Mouse (Mus musculus): ENCODE data around the gene Bscl2. TPM values are rescaled to one million over a fixed set of nuclear protein-coding genes. Genes with fewer than 3 reads are reported as not detected.
A peak's percentile ranks its signal among the peaks of the same experiment; 100 is the strongest.
"Not testable (repeated sequence)": the region's sequence is repeated elsewhere in the genome, so short reads cannot be mapped to it uniquely, and the experiment has no call there.

The Bscl2 gene
- polyA plus RNA-seq, 1 experiment from 2014 or later: 54.6 TPM

GRCm38 (mm10) chr19:8853117-8853516, 15.8 kb downstream of the Bscl2 start:
- no peak overlapping the region for H3K4me3 ChIP-seq (ENCODE audit: low read length)
- 78% methylated on average over 3 of the region's 3 CpGs for WGBS
- no peak overlapping the region for H3K9ac ChIP-seq (ENCODE audit: low read length)
- H3K27ac ChIP-seq (ENCODE audit: low read length): no peak overlapping the region
- no peaks in the 10 kb centered on the region for H3K4me1 ChIP-seq (replicated peaks; ENCODE audit: control insufficient read depth, insufficient read depth, low read length)
- no peaks in the 10 kb centered on the region for H3K9me3 ChIP-seq (ENCODE audit: control insufficient read depth, low read length)
- no peaks in the 10 kb centered on the region for H3K27me3 ChIP-seq (ENCODE audit: control insufficient read depth, insufficient read depth, low read depth, low read length)
- no peaks in the 10 kb centered on the region for H3K36me3 ChIP-seq (ENCODE audit: control insufficient read depth, insufficient read depth, low read length)
- no peak overlapping the region for H3K4me2 ChIP-seq (ENCODE audit: low read depth, low read length)
- ATAC-seq (ENCODE audit: low read depth): no peak

GRCm38 (mm10) chr19:8857689-8858088, 20.4 kb downstream of the Bscl2 start:
- WGBS: 31% methylated on average over 4 of the region's 4 CpGs

GRCm38 (mm10) chr19:8859018-8859417, 21.8 kb downstream of the Bscl2 start:
- H3K9me3 ChIP-seq (ENCODE audit: control insufficient read depth, low read length): no peaks in the 10 kb centered on the region
- ATAC-seq (ENCODE audit: low read depth): no peak
- H3K4me2 ChIP-seq (ENCODE audit: low read depth, low read length): no peak overlapping the region
- H3K4me3 ChIP-seq (ENCODE audit: low read length): no peak overlapping the region
- H3K27me3 ChIP-seq (ENCODE audit: control insufficient read depth, insufficient read depth, low read depth, low read length): no peaks in the 10 kb centered on the region
- 16% methylated on average over 1 of the region's 1 CpGs for WGBS
- H3K36me3 ChIP-seq (ENCODE audit: control insufficient read depth, insufficient read depth, low read length): no peaks in the 10 kb centered on the region
- no peaks in the 10 kb centered on the region for H3K4me1 ChIP-seq (replicated peaks; ENCODE audit: control insufficient read depth, insufficient read depth, low read length)
- no peak overlapping the region for H3K27ac ChIP-seq (ENCODE audit: low read length)
- H3K9ac ChIP-seq (ENCODE audit: low read length): no peak overlapping the region

More at GRCm38 (mm10) chr19:8857689-8858088, 20.4 kb downstream of the Bscl2 start:
- no peak for ATAC-seq (ENCODE audit: low read depth)
- Histone ChIP-seq H3K9me3 (ENCODE audit: control insufficient read depth, low read length) (no peaks in the 10 kb centered on the region), H3K9ac (ENCODE audit: low read length) (no peak overlapping the region), H3K4me3 (ENCODE audit: low read length) (no peak overlapping the region), H3K4me1 (replicated peaks; ENCODE audit: control insufficient read depth, insufficient read depth, low read length) (no peaks in the 10 kb centered on the region), H3K27me3 (ENCODE audit: control insufficient read depth, insufficient read depth, low read depth, low read length) (no peaks in the 10 kb centered on the region), H3K36me3 (ENCODE audit: control insufficient read depth, insufficient read depth, low read length) (no peaks in the 10 kb centered on the region), H3K4me2 (ENCODE audit: low read depth, low read length) (no peak overlapping the region), H3K27ac (ENCODE audit: low read length) (no peak overlapping the region)

- Histone ChIP-seq H3K36me3 (ENCODE audit: control insufficient read depth, insufficient read depth, low read length) (no peaks in the 10 kb centered on the region), H3K4me1 (replicated peaks; ENCODE audit: control insufficient read depth, insufficient read depth, low read length) (no peaks in the 10 kb centered on the region), H3K4me2 (ENCODE audit: low read depth, low read length) (no peak overlapping the region), H3K9me3 (ENCODE audit: control insufficient read depth, low read length) (no peaks in the 10 kb centered on the region), H3K27me3 (ENCODE audit: control insufficient read depth, insufficient read depth, low read depth, low read length) (no peaks in the 10 kb centered on the region), H3K4me3 (ENCODE audit: low read length) (no peak overlapping the region), H3K9ac (ENCODE audit: low read length) (no peak overlapping the region), H3K27ac (ENCODE audit: low read length) (no peak overlapping the region)
- WGBS: 72% methylated on average over 6 of the region's 6 CpGs
- no peak for ATAC-seq (ENCODE audit: low read depth)
Measured at GRCm38 (mm10) chr19:8864265-8864664, 27.0 kb downstream of the Bscl2 start.

GRCm38 (mm10) chr19:8870381-8870780, 33.1 kb downstream of the Bscl2 start:
- H3K27ac ChIP-seq (ENCODE audit: low read length); H3K27me3 ChIP-seq (ENCODE audit: control insufficient read depth, insufficient read depth, low read depth, low read length); H3K9me3 ChIP-seq (ENCODE audit: control insufficient read depth, low read length); ATAC-seq (ENCODE audit: low read depth): not testable (repeated sequence)
- peak overlapping the region; percentile 64 for H3K4me2 ChIP-seq (ENCODE audit: low read depth, low read length)
- H3K4me3 ChIP-seq (ENCODE audit: low read length): peak overlapping the region; percentile 99
- 85% methylated on average over 3 of the region's 3 CpGs for WGBS
- peaks cover 10% of the 10 kb centered on the region for H3K4me1 ChIP-seq (replicated peaks; ENCODE audit: control insufficient read depth, insufficient read depth, low read length)
- H3K36me3 ChIP-seq (ENCODE audit: control insufficient read depth, insufficient read depth, low read length): peaks cover 11% of the 10 kb centered on the region
- H3K9ac ChIP-seq (ENCODE audit: low read length): peak overlapping the region; percentile 99; the same call in 1 of the 2 replicates

DNA sequence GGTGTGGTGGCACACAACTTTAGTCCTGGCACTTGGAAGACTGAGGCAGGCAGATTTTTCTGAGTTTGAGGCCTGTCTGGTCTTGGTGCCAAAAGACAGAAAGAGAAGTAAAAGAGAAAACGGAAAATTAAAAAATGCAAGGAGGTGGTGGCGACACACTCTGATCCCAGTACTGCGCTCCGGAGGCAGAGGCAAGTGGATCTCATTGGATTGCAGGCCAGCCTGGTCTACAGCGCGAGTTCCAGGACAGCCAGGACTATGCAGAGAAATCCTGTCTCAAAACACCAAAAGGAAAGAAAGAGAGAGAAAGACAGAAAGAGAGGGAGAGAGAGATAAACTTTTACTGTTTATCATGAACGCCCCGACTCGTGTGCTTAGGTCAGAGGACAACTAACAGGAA, 33.6 kb downstream of the Bscl2 start:
- Histone ChIP-seq H3K27ac (ENCODE audit: low read length) (peak overlapping the region; percentile 58), H3K36me3 (ENCODE audit: control insufficient read depth, insufficient read depth, low read length) (peaks cover 14% of the 10 kb centered on the region), H3K4me3 (ENCODE audit: low read length) (peak overlapping the region; percentile 99), H3K4me2 (ENCODE audit: low read depth, low read length) (peak overlapping the region; percentile 64), H3K9ac (ENCODE audit: low read length) (peak overlapping the region; percentile 99), H3K4me1 (replicated peaks; ENCODE audit: control insufficient read depth, insufficient read depth, low read length) (peaks cover 10% of the 10 kb centered on the region), H3K9me3 (ENCODE audit: control insufficient read depth, low read length) (no peaks in the 10 kb centered on the region), H3K27me3 (ENCODE audit: control insufficient read depth, insufficient read depth, low read depth, low read length) (no peaks in the 10 kb centered on the region)
- WGBS: 30% methylated on average over 9 of the region's 9 CpGs
- peak; percentile 31; the same call in 1 of the 2 replicates for ATAC-seq (ENCODE audit: low read depth)

DNA sequence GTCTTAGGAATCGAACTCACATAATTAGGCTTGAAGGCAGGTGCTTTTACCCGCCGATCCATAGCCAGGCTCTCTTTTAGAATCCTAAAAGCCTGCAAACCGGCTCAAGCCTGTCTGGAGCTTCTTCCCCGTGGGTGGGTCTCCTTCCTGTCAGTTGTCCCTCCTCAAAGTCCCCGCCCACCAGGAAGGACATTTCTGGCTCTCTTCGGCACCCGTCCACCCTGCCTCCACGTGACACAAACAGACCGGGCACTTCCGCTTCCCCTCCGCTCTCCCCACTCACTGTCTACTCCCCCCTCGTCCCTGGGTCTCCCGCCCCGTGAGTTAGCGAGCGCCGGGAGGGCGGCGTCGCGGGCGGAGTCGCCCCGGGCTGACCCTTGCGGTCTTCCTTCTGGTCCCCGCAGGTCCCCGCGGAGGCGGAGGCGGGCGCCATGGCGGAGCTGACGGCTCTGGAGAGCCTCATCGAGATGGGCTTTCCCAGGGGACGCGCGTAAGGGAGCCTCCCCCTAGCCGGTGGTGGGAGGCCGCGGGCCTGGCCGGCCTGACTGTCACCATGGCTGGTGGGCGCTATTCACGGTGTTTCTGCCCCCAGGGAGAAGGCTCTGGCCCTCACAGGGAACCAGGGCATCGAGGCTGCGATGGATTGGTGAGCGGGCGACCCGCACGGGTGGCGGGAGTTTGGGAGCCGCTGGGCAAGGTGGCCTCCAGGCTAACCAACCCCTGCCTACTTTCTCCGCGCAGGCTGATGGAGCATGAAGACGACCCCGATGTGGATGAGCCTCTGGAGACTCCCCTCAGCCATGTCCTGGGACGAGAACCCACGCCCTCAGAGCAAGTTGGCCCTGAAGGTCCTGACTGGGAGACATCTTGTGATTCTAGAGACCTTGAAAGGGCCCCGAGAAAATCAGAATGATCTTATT, 34.3 kb downstream of the Bscl2 start, which contains the start of gene Ubxn1:
Gene Ubxn1 (plus strand): TSS at position 230 of the 920 bp plus-strand sequence.
- Histone ChIP-seq H3K36me3 (ENCODE audit: control insufficient read depth, insufficient read depth, low read length) (peaks cover 16% of the 10 kb centered on the region), H3K9ac (ENCODE audit: low read length) (peak within 1 kb of the TSS; percentile 99), H3K4me2 (ENCODE audit: low read depth, low read length) (peak within 1 kb of the TSS; percentile 69), H3K9me3 (ENCODE audit: control insufficient read depth, low read length) (no peaks in the 10 kb centered on the region), H3K4me1 (replicated peaks; ENCODE audit: control insufficient read depth, insufficient read depth, low read length) (peaks cover 10% of the 10 kb centered on the region), H3K27ac (ENCODE audit: low read length) (peak within 1 kb of the TSS; percentile 78), H3K27me3 (ENCODE audit: control insufficient read depth, insufficient read depth, low read depth, low read length) (no peaks in the 10 kb centered on the region), H3K4me3 (ENCODE audit: low read length) (peak within 1 kb of the TSS; percentile 99)
- peak; percentile 98 for ATAC-seq (ENCODE audit: low read depth)
- WGBS: 1% methylated on average over 51 of the region's 59 CpGs

DNA sequence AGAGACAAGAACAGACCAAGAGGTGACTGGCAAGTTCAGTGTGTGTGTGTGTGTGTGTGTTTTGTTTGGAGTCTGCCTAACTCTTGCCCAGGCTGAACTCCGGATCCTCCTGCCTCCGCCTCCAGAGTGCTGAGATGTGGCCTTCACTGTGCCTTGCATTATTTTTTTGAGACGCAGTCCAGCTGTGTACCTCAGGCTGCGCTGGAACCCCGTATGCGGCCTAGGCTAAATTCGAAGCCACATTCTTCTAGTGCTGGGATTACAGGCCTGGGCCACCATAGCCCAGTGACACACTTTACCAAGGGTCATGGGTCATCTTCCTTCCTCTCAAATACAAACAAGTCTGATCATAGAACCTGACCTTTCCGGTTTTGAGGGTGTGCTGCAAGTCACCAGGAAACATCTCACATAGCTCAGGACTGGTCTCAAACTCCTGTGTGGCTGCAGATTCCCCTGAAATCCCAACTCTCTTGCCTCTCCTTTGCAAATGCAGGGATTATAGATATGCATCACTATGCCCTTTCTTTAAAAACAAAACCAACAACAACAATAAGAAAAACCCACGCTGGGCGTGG, 35.1 kb downstream of the Bscl2 start:
- no peak for ATAC-seq (ENCODE audit: low read depth)
- Histone ChIP-seq H3K4me1 (replicated peaks; ENCODE audit: control insufficient read depth, insufficient read depth, low read length) (peaks cover 10% of the 10 kb centered on the region), H3K27ac (ENCODE audit: low read length) (no peak overlapping the region), H3K4me3 (ENCODE audit: low read length) (peak overlapping the region; percentile 99), H3K9me3 (ENCODE audit: control insufficient read depth, low read length) (no peaks in the 10 kb centered on the region), H3K27me3 (ENCODE audit: control insufficient read depth, insufficient read depth, low read depth, low read length) (no peaks in the 10 kb centered on the region), H3K4me2 (ENCODE audit: low read depth, low read length) (peak overlapping the region; percentile 69), H3K36me3 (ENCODE audit: control insufficient read depth, insufficient read depth, low read length) (peaks cover 17% of the 10 kb centered on the region), H3K9ac (ENCODE audit: low read length) (peak overlapping the region; percentile 99)
- WGBS: 61% methylated on average over 10 of the region's 10 CpGs

GRCm38 (mm10) chr19:8875031-8875430, 37.8 kb downstream of the Bscl2 start:
- Histone ChIP-seq H3K4me3 (ENCODE audit: low read length) (no peak overlapping the region), H3K27ac (ENCODE audit: low read length) (no peak overlapping the region), H3K9me3 (ENCODE audit: control insufficient read depth, low read length) (no peaks in the 10 kb centered on the region), H3K9ac (ENCODE audit: low read length) (no peak overlapping the region), H3K36me3 (ENCODE audit: control insufficient read depth, insufficient read depth, low read length) (peaks cover 17% of the 10 kb centered on the region), H3K4me1 (replicated peaks; ENCODE audit: control insufficient read depth, insufficient read depth, low read length) (peaks cover 10% of the 10 kb centered on the region), H3K27me3 (ENCODE audit: control insufficient read depth, insufficient read depth, low read depth, low read length) (no peaks in the 10 kb centered on the region), H3K4me2 (ENCODE audit: low read depth, low read length) (no peak overlapping the region)
- no peak for ATAC-seq (ENCODE audit: low read depth)
- WGBS: 88% methylated on average over 7 of the region's 7 CpGs

Data from lung, embryonic 16.5 days (tissue).